Mouse (Mus musculus) urinary bladder, postnatal 10 days (tissue): ENCODE measurements around the gene Cmtm6.
"Not testable (repeated sequence)": the region's sequence is repeated elsewhere in the genome, so short reads cannot be mapped to it uniquely, and the experiment has no call there.

Source experiments
- DNase-seq: peaks from one replicate; pipeline ENCODE4 v3.0.0; 2022; ENCODE audit warnings: low spot score

Cmtm6 gene

DNA sequence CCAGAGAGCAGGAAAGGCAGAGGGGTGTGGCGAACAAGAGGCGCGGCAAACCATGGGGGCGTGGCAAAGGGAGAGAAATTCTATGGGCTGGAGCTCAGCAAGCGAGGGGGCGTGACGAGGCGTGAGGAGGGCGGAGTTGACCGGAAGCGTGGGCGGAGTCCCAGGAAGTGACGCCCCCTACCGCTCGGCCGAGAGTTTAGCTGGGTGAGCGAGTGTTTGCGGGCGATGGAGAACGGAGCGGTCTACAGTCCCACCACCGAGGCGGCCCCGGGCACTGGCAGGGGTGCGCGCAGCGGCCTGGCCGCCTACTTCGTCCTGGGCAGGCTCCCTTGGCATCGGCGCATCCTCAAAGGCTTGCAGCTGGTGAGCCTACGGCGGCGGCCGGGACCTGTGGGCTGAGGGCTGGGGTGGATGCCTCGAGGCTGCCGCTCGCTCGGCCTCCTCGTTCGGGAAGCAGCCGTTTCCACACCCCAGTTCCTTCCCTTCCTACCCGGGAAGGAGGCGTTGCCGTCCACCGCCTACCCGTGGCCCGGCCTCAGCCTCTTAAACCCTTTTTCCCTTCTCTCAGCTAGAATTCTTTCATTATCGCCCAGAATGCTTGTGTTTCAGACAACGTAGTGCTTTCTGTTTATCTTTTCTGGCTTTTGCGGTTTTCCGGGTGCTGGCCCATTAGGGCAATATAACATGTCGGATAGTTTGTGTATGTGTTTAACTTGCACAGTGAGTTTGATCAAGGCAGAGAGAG is at the start of gene Cmtm6:
Gene Cmtm6 (plus strand): TSS at position 106 of the 745 bp plus-strand sequence.
- DNase-seq = peak; percentile 95

DNA sequence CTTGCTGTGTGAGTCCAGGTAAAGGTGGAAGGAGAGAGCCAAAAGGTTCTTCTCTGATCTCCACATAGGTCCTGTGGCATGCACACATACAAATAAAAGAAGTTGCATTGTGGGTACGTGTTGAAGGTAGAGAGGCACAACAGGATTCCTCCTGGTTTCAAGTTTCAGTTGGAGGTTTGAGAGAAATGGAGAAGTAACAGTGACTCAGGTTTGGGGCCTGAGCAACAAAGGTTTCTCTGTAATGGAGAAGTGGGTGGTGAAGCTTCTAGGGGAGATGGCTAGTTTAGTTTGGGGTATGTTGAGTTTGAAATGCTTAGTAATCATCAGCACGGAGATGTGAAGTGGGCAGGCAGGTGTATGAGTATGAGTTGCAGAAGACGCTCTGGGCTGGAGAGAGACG is 48.7 kb upstream of the Cmtm6 start:
- DNase-seq = no peak

DNA sequence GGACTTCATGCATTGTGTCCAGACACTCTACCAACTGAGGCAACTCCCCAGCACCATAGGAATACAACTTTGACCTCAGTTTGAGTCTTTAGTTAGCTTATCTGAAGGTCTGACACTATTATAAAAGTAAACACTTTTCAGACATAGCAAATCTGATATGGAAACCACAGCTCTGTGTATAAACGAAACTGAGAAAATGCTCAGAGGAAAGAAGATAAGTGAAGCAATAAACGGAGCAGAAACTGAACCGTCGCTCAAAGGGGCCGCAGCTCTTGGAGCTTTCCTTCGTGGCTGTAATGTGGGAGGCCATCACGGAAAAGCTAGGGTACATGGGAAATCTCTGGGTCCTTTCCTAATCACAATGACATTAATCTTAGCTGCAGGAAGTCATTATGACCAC is 44.7 kb upstream of the Cmtm6 start:
- DNase-seq = no peak

DNA sequence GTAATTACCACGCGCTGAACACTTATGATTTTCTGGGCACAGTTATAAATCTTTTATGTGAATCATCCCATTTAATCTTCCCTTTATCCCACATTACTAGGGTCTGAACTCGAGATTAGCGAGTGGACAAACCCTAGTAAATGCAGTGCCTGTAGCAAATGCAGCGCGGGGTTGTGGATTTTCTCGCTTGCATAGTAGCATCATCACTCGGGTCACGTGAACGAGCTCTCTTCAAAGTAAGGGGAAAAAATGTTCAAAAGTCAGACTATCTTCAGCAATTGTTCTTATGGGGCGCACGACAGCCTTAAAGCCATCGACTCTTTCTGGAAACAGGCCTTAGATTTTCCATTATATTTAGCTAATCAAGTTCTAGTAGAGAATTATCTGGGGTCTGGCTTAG is 43.3 kb upstream of the Cmtm6 start:
- DNase-seq = no peak

DNA sequence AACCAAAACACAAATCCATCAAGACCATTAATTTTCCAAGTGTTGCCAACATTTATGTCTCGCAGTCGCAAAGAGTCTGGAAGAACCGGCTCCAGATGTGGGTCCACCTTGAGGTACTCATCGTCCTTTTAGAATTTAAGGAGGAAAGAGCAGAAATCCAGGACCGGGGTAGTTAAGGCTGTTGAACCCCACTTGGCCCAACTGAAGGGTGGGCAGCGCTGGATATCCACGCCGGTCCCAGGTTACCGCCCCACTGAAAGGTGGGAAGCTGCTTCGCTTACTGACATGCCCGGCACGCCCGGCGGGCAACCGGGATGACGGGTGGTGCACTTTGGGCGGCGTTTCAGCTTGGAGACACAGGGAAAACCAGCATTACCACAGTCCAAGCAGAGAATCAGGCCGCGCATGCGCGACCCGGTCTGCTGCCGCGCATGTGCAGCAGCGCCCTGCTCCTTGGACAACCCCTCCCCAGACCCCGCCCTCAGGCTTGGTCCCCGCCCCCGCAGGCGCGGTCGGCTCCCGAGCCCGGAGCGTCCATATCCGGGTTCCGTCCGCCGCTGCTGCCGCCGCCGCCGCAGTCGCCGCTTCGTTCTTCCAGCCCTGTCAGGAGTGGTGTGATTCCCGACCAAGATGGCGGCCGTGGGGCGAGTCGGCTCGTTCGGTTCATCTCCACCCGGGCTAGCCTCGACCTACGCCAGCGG is 42.5 kb upstream of the Cmtm6 start, which contains the start of gene Dync1li1:
Gene Dync1li1 (plus strand): TSS at position 539 of the 701 bp plus-strand sequence.
- peak; percentile 87 for DNase-seq

DNA sequence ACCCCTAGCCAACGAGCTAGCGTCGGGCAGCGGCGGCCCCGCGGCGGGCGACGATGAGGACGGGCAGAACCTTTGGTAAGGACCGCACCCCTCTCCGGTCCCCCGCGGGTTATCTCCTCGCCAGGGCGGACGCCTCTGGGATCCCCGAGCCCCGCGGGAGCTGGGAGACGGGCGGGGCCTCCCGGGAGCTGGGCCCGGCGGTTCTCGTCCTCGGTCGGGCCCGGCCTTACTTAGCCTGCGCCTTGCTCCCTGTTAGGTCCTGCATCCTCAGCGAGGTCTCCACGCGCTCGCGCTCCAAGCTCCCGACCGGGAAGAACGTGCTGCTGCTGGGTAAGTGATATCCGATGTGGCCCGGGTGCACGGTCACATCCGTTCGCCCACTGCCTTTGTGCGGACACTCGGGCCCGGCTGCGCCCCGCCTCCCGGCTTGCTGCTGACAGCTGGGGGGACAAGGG is 41.9 kb upstream of the Cmtm6 start:
- no peak for DNase-seq

DNA sequence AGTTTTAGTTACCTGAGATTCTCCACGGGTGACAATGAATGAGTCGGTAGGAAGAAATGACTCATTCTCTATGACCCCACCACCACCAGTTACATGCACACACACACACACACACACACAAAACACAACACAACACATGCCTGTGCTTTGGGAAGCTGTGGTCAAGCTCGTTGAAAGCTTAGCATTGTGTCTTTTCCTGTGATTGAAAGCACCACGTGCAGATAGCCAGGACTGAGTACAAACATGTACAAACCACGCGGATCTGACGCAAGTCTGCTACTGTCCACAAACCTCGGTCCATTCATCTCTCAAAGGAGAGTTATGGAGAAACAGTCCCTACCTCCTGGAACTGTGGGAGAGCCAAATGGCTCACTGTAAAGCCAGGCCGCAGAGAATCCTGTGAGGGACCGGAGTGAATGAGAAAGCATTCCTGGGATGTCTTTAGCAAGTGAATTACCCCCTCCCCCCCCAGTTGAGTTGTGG is 40.8 kb upstream of the Cmtm6 start:
- DNase-seq = no peak

DNA sequence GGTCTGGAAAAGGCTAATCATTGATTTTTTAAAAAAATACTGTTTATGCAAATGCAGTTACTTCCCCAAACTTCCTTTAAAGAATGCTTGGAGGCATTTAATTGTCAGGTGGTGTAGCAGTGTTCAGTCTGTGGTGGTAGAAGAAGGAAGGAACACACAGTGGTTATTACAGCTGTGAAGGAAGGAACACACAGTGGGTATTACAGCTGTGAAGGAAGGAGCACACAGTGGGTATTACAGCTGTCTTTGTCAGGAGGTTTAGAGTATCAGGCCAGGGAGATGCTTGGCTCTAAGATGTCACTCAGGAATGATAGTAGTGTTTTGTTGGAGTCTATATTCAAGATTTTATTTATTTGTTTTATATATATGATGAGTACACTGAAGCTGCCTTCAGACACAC is 39.8 kb upstream of the Cmtm6 start:
- DNase-seq = no peak

DNA sequence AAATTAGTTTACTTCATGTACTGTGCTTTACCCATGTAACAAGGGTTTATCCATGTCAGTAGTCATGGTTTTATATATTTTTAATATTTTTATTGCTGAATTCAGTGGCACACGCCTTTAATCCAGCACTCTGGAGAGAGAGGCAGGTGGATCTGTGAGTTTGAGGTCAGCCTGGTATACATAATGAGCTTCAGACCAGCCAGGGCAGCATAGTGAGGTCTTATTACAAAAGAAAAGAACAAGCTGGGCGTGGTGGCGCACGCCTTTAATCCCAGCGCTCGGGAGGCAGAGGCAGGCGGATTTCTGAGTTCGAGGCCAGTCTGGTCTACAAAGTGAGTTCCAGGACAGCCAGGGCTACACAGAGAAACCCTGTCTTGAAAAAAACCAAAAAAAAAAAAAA is 35.3 kb upstream of the Cmtm6 start:
- not testable (repeated sequence) for DNase-seq

DNA sequence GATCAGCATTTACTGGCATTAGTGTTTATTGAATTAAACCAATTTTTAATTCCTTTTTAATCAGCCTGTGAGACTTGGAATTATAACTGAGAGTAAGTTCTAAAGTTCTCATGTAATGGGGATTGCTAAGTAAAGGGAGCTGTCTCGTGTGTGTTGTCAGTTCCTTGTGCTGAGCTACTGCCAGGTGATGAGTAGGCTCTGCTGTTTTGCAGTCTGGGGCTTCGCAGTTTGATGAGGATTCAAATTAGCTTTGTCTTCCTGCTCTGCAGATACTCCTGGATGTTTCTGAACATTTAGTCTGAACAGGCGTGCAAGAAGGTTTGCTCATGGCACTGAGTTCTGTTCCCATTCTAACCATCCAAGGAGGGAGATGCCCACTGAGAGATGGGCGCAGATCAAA is 33.8 kb upstream of the Cmtm6 start:
- DNase-seq = no peak

DNA sequence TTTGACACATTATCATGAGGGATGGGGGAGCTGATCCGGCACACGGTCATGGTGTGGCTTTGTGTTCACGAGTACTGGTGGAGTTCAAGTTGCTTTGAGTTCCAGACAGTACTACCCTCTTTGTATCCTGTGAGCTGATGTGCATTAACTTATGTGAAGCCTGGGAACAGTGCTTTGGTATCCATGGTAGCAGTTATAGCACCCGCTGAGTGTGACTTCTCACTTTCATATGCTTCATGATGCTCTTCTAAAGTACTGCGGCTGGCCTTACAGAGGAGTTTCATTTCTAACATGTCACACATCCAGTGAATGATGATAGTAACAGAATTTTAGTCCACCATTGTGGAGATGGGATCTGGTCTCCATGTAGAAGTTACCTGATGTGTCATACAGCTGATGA is 33.0 kb upstream of the Cmtm6 start:
- DNase-seq = no peak

DNA sequence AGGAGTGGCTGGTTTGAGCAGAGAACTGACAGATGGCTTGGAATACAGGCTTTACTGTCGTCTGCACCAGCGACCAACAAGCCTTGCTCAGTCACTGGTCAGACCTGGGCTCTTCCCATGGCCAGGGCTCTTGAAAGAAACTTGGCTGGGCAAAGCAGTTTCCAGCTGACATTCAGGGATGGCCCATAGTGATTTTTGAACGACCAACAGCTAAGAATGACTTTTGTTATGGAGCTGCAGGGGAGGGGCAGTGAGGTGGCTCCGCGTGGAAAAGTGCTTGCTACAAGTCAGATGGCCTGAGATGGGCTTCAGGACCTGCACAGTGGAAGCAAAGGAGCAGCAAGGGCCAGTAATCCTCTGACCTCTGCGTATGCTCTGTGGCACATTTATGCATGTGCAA is 31.7 kb upstream of the Cmtm6 start:
- DNase-seq = no peak

DNA sequence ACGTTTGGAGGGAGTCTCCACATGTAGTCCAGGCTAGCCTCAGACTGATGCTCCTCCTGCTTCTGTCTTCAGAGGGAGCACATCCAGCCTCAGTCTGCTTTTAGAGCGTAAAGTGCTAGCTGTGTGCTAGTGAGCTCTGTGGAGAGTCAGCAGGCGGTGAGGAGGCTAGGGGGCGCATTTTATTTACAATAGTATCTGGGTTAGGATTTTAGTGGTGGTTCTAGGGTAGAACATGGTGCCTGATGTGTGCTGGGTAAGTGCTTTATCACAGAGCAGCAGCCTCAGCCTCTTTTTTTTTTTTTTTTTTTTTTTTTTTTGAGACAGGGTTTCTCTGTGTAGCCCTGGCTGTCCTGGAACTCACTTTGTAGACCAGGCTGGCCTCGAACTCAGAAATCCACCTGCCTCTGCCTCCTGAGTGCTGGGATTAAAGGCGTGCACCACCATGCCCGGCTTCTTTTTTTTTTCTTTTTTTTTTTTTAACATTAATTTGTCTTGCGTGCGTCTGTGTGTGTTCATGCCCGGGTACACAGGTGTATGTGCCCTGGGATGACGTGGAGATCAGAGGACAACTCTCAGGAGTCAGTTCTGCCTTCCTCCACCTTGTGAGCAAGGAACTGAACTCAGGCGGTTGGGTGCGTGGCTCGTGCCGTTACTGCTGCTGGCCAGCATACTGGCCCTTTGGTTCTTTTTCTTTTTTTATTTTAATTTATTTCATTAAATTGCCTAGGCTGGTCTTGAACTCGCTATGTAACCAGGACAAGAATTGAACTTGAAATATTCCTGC is 30.8 kb upstream of the Cmtm6 start:
- DNase-seq = no peak

DNA sequence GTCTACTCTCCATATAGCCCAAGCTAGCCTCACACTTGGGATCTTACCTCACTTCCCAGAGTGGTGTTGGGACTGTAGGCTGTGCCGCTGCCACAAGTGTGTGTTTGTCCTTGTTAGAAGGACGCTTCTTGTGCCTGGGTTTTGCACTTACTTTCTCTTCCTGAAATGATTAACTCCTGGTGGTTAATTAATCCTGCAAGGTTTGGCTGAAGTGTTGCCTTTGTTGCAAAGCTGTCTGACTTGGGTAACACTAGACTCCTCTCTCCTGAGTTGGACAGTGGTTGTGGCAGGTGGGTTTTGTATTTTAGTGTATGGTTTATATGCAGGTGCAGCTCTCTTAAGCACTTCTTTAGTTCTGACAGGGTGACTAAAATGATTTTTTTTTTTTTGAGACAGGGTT is 29.9 kb upstream of the Cmtm6 start:
- no peak for DNase-seq

DNA sequence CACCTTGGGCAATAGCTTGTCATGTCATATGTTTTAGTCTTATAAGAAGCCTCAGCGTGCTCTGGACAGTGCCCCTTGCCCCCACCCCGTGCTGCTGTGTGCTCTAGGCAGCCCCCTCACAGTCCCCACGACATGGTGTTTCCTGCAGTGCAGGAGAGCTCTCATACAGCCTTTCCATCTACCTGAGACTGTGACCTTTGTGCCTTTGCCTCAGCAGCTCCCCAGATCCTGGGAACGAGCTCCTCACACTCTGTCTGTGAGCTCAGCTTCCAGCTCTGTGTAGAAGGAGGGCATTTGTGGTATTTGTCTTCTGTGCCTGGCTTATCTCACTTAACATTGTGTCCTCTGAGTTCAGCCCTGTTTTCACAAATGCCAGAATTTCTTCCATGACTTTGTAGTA is 29.0 kb upstream of the Cmtm6 start:
- DNase-seq = no peak

DNA sequence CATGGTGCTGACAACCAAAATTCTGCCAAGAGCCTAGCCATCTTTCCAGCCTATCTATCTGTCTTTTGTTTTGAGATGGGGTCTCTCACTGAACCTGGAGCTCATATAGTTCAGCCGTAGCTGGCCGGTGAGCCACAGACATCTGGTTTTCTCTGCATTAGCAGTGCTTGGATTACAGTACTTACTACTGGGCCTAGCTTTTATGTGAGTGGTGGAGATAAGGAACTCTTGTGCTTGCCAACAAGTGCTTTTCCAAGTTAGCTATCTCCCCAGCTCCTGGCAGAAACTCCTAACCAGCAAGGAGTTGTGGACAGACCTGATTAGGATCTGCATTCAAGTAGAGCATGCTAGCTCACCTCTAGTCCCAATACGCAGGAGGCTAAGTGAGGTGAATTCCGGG is 23.1 kb upstream of the Cmtm6 start:
- no peak for DNase-seq

DNA sequence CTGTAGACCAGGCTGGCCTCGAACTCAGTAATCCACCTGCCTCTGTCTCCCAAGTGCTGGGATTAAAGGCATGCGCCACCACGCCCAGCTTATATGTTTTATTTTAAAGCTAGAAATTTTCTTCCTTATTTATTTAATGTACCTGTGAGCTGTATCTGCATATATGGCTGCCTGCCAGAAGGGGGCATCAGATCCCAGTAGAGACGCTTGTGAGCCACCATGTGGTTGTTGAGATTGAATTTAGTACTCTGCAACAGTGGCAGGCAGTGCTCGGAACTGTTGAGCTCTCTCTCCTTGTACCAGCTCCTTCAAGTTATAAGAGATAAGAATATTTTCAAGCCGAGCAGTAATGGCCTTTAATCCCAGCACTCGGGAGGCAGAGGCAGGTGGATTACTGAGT is 20.6 kb upstream of the Cmtm6 start:
- DNase-seq = no peak

DNA sequence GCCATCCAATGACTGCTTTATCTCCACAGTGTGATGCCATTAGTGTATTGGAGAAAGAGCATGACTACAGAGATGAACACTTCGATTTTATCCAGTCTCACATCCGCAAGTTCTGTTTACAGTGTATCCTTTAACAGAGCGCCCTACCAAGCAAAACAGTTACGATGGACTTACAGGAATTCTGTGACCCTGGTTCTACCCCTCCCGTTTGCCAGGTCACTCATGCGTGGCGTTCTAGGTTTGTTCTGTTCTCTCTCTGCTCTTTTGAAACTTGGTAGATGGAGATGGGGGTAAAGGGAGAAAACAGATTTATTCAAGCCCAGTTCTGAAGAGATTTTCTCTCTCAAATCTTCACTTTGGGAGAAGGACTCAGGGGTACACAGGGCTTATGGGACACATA is 17.4 kb upstream of the Cmtm6 start:
- no peak for DNase-seq

DNA sequence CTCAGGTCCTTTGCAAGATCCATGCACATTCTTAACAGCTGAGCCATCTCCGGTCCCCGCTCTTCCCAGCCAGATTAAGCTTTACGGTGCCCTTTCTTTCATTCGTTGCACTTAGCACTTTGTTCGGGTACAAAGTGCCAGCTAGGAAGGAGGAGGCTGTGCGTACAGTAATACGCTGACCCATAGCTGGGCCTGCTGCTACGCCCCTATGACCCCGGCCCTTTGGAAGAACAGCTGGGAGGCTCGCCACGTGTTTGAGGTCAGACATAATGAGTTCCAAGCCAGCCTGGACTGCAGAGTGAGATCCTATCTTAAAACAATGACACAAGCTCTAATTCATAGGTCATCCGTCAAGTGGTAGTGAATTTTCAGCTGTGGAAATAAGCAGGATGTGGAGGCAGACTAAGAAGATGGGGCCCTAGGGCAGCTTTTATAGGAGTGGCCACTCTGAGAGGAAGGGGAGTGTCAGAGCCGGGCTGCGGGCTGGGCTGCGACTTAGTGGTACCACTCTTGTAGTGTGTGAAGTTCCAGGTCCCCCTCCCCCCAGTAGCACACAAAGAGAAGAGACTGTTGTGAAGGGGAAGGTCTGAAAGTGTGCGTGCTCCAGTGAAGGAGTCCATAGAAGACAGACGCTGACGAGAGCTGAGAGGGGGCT is 14.1 kb upstream of the Cmtm6 start:
- DNase-seq = no peak

DNA sequence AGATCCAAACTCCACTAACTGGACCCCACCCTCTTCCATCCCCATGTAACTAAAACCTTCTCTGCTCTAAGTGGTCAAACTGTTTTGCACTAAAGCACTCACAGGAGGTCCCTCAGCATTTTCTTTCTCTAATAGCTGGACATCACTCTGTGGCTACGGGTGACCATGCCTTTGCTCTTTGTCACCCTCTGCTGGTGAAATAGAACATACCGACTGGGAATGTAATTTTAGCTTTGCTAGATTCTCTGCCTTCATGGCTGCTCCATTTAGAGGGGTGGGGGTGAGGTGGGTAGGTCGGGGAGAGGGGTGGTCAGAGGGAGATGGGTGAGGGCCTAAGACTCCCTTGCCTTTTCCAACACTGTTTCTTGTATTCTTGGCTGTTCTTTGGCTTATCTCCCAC is 3.6 kb upstream of the Cmtm6 start:
- no peak for DNase-seq

DNA sequence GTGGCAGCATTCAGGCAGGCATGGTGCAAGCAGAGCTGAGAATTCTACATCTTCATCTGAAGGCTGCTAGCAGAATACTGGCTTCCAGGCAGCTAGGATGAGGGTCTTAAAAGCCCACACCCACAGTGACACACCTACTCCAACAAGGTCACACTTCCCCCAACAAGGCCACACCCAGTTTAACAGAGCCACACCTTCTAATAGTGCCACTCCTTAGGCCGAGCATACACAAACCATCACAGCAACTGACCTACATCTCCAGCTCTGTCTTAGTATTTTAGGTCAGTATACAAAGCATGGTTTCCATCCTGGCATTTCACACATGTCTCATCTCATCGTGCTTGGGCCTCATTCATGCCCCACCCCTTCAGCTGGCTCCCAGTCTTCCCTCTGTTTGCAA is 2.5 kb upstream of the Cmtm6 start:
- DNase-seq = not testable (repeated sequence)
